Mouse (Mus musculus) brain, embryonic 14.5 days (tissue): Measurements from ENCODE around the gene Fam214a.

Experiments
- CTCF ChIP-seq: fragments of 200-500 bp; IDR thresholded peaks from 2 replicates; pipeline ENCODE4 v1.5.1; 2012; ENCODE audit warnings: inconsistent platforms, mild to moderate bottlenecking, moderate library complexity, borderline replicate concordance; ENCODE audit not compliant: insufficient read depth, insufficient read length; ENCODE audit errors: extremely low read depth
- POLR2A ChIP-seq: fragments of 200-500 bp; IDR thresholded peaks from 2 replicates; pipeline ENCODE4 v1.6.1; 2012; ENCODE audit warnings: mild to moderate bottlenecking, inconsistent platforms, borderline replicate concordance; ENCODE audit not compliant: poor library complexity, insufficient read depth, insufficient read length, severe bottlenecking; ENCODE audit errors: extremely low read depth

DNA sequence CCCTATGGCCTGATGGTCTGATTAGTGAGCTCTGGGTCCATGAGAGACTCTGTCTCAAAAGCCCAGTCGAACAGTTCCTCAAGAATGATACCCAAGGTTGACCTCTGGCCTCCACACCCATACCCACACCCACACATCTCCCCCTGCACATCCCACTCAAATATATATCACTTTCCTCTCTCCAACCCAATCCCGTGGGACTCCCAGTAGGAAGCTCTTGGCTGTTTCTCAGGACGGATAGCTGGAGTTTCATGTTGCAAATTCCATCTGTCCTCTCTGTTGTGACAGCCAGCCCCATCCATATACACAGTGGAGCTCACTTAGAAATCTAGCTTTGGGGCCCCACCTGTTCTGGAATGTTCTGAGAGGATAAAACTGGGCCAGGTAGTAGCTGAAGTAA lies 29.8 kb upstream of the Fam214a start:
- TF ChIP-seq CTCF = no peak
- TF ChIP-seq POLR2A = no peak
